Mouse (Mus musculus): Measurements from ENCODE around the gene Eif2ak4.

Gene Eif2ak4

GRCm38 (mm10) chr2:118507126-118507525 is 118.7 kb downstream of the Eif2ak4 start:
- no peak for DNase-seq (ENCODE audit: low read depth, low spot score)

GRCm38 (mm10) chr2:118509688-118510446 is 121.4 kb downstream of the Eif2ak4 start:
- no peak for DNase-seq (ENCODE audit: low read depth, low spot score)

GRCm38 (mm10) chr2:118510447-118511310 is 122.3 kb downstream of the Eif2ak4 start:
- DNase-seq (ENCODE audit: low read depth, low spot score), result peak; percentile 96

GRCm38 (mm10) chr2:118511779-118512417 is 123.5 kb downstream of the Eif2ak4 start:
- no peak for DNase-seq (ENCODE audit: low read depth, low spot score)

- DNase-seq (ENCODE audit: low read depth, low spot score), result no peak
These were observed 124.3 kb downstream of the Eif2ak4 start for GRCm38 (mm10) chr2:118512418-118513377.

GRCm38 (mm10) chr2:118520042-118520933 is 131.9 kb downstream of the Eif2ak4 start:
- peak; percentile 59 for DNase-seq (ENCODE audit: low read depth, low spot score)

- no peak for DNase-seq (ENCODE audit: low read depth, low spot score)
These were observed 133.8 kb downstream of the Eif2ak4 start for GRCm38 (mm10) chr2:118522265-118522664.

- no peak for DNase-seq (ENCODE audit: low read depth, low spot score)
These were observed 134.8 kb downstream of the Eif2ak4 start for GRCm38 (mm10) chr2:118523163-118523730.

GRCm38 (mm10) chr2:118524811-118525210 is 136.4 kb downstream of the Eif2ak4 start:
- no peak for DNase-seq (ENCODE audit: low read depth, low spot score)
